Mouse (Mus musculus) activated CD4-positive, CD25-positive, alpha-beta regulatory T cell, adult 4 months (primary cell): ENCODE data around the gene Lrrc4c. TPM values are rescaled to one million over a fixed set of nuclear protein-coding genes. Genes with fewer than 3 reads are reported as not detected.

Experiments used
- ATAC-seq: one replicate; pipeline ENCODE4 v1.8.0; 2017
- polyA plus RNA-seq, 2 experiments: library from polyadenylated mRNA; unstranded; fragments of 100-300 nt; shearing (Covaris generic); gene quantifications; one replicate each; pipeline ENCODE4 v1.2.1; 2017

The Lrrc4c gene
- polyA plus RNA-seq, 2 experiments from 2014 or later: 0.74 TPM; not detected in 1

DNA sequence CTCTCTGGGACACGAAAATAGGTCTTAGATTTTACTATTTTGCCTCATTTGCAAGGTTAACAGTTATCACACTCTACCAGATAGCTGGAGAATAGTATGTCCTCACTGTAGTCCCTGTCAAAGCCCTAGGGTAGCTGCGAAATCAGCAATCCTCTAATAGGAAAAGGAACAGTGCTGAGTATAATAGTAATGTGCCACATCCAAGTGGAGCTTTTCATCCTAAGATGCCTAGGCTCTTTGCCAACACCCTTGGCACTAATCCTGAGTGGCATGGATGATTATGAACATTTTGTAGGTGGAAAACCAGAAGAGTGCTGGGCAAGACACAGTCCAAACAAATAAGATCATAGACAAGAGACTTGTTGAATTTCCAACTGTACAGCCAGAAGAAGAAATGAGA lies 981.7 kb downstream of the Lrrc4c start:
- ATAC-seq: no peak

DNA sequence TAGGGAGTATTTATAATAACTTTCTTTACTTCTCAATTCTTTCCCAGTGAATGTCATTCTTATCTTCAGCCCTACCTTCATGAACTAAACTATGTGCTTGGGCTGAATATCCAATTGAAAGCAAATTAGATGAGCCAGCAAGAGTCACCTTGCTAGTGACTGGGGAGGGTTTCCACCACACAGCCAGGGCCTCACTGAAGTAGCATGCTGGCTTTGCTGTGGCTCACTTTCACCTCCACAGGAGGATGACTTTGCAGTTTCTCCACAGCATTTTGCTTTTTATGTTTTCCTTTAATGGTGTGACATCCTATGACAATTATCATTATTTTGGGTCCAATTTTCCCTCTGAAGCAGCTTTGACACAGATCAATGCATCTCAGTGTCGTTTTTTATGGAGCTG lies 1000.0 kb downstream of the Lrrc4c start:
- no peak for ATAC-seq

DNA sequence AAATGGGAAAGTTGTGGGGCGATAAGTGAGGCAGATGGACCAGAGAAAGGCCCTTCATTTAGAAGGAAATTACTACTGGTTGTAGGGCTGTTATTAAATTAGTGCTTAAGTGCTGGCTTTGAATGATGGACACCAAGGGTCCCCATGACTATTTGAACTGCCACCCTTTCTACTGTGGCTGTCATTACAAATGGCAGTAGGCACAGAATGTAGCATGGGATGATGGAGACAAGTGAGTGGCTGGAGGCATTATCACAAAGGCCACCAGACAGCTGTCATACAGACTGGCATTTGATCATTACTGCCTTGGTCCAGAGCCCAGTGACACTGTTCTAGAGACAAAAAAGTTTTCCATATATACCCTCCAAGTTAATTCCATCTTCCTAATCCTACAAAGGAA lies 1000.6 kb downstream of the Lrrc4c start:
- ATAC-seq: no peak

DNA sequence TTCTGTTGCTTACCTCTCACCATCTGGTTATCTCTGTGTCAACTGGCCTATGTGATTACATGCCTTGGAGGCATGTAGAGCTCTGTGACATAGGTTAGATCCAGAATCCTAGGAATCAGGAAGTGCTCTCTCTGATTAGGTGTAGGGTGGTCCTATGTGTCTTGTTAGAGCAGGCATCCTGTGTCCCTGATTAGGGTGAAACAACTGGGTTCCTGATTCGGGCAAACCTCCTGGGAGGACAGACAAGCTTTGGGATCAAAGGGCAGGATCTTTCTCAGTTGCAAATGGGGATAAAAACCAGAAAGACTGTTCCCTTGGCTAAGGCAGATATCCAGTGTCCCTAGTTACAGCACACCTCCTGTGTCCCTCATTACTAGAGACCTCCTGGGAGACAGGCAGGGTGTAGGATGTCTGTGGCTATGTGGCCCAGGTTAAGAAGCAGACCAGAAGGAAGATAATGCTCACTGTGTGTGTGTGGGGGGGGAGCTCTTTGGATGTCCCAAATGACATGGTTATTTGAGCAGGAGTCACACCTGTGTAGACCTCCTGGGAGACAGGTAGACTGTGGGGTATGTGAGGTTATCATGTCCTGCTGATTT lies 1014.2 kb downstream of the Lrrc4c start:
- no peak for ATAC-seq

DNA sequence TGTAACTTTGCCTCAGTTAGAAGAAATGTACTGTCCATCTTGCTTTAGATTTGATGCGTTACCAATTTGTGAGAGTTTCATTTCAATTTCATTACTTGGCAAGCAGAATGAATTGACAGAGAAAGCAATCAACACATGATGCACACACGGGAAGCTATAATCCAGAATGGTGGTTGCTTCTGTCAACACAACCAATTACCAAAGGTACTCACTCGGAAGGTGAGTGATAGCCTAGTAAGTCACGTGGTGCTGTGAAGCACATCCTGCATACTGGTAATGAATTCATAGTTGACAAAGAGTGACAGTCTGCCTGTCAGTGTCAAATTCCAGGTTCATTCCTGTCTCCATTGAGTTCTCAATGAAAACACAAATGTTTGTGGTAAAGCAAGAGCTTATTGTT lies 1021.7 kb downstream of the Lrrc4c start:
- ATAC-seq: no peak

DNA sequence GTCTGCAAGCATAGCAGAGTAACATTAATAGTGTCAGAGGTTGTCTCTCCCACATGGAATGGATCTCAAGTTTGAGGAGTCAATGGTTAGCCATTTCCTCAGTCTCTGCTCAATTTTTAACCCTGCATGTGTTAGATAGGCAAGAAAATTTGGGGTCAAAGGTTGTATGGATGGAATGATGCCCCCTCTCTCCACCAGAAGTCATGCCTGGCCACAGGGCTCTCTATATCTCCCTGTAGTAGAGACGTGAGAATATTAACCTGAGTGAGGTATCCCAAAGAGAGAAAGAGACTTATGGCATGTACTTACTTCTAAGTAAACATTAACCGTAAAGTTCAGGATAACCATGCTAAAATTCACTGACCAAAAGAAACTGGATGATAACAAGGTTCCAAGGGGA lies 1043.3 kb downstream of the Lrrc4c start:
- ATAC-seq: no peak

DNA sequence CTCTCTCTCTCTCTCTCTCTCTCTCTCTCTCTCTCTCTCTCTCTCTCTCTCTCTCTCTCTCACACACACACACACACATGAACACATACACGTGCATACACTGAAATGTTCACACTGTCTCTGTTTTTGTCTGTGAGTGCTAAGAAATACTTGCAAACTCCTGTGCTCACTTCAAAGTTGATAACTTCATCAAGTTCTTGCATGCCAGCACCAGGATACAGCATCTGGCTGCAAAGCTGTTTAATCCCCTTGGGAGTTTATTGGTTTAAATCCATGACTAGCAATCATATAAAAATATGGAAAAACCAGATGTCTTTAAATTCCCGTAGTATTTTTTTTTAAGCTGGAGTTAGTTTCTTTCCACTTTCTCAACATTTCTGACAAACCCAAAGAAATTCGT lies 1052.0 kb downstream of the Lrrc4c start:
- ATAC-seq: no peak

DNA sequence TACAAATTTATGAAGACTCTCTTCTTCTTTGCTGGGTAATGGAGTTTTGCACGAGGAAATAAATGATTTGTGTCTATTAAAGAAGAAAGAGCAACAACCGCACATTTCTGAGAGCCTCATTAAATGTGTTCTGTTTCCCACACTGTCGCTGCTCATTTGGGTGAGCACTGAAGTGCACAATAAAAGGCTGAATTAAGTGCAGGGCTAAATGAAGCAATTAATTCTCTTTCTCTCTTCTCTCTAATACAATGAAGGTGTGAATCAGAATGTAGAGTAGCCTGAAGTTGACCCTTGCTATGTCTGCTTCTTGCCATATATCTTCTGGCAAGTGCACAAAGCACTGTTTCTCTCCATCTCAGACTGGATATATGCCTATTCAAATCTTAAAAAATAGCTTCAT lies 1073.5 kb downstream of the Lrrc4c start:
- no peak for ATAC-seq

DNA sequence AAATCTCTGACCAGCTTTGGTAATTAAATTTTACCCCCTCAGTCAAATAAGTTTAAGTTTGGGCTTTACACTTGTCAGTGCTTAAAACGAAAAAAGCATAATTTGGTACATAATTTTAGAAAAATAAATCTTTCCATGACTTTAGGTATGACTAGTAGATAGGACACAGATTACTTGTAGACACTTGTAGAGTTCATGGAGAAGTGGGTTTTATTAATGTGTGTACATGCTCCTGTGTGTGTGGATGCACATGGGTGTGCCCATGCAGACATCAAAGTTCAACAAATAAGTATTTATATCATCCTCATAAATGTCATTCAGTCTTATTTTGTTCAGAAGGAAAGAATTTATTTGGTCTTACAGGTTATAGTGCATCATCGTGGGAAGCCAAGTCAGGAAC lies 1073.9 kb downstream of the Lrrc4c start:
- ATAC-seq: no peak

DNA sequence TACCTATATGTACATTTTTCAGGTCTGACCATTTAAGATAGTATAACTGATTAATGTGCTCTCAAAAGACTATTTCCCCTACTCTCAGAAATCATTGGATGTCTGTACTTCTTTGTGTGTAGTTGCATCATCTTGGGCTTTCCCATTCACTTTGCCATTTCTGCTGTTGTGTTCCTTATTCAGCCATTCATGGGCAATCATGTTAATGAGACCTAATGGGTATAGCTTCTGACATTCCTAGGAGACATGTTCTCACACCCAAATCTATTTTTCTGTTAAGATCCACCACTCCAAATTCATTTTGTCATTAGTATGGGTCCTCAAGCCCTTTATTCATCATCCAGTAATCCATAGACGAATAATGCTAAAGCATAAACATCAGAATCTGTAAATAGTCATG lies 1095.1 kb downstream of the Lrrc4c start:
- no peak for ATAC-seq

DNA sequence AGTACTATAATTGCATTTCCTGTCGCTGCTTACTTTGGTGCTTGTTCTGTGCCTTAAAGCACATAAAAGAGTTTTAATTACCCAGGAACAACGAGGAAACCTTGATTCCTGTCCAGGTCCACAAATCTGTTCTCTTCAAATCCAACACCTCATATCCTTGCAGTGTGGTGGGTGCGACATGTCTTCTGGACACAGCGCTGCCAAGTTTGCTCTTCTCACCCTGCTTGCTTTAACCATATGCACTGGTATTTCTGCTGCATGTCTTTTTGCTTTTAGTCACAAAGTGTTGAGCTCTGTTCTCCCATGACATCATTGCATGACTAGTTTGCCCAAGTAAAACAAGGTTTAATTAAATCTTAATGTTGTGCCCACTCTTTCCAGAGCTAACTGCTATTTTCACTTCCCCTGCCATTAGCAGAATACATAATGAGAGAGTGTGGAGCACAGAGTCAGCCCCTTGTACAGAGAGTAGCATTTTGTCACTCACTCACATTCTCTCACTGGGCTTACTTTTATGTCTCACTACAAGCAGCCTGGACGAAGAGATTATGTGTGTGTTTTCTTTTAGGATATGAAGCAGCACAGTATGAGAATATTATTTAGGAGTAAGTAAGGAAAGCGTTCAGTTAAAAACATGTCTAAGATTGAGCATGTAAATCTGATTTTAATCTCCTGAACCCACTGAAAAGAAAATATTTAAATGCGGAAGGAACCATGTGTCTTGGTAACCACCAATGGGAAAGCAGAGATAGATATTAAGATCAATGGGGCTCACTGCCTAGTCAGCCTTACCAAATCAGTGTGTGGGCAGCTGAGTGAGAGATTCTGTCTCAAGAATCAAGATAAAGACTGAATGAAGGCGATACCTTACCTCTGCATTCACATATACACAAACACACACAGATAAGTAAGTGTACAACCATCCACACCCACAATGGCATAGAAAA lies 1096.7 kb downstream of the Lrrc4c start:
- no peak for ATAC-seq

DNA sequence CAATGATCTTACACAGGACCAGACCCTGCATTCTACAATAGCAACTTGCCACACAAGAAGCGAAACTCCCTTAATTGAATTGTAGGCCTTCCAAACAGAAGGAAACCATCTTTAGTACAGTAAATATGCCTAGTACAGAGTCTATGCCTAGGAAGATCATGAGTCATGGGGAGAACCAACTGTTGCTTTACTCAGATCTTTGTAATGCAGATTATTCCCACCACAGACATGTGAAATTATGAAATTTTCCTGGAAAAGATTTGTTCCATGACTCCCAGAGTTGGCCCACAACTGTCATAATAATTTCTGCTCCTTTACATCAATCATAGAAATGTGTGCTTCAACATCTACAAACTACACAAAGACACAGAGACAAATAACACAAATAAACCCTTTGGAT lies 1116.2 kb downstream of the Lrrc4c start:
- ATAC-seq: no peak

DNA sequence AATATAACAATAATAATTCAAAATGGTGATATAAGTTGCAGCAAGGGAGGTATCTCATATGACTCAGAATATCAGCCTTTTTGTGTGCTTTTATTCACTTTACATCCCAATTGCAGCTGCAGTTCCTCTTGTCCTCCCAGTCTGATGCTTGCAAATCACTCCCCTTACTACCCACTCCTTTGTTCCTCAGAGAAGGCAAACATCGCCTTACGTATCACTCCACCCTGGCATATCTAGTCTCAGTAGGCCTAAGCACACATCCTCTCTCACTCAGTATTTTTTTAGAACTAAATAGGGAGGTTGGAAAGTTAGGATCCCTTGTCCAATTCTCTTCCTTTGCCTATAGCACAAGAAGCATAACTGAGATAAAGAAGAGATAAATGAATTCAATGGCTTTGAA lies 1117.6 kb downstream of the Lrrc4c start:
- ATAC-seq: no peak

DNA sequence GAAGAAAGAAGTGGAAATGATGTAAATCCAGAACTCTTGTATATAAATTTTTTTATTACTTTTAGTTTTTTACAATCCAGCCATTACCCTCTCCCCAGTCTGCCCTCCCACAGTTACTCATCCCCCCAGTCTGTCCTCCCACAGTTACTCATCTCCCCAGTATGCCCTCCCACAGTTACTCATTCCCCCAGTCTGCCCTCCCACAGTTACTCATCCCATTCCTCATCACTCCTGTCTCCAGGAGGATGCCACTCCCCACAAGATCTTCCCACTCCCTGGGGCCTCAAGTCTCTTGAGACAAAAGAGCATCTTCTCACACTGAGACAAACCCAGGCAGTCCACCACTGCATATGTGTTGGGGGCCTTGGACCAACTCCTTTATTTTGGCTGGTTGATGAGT lies 1119.8 kb downstream of the Lrrc4c start:
- ATAC-seq: no peak

DNA sequence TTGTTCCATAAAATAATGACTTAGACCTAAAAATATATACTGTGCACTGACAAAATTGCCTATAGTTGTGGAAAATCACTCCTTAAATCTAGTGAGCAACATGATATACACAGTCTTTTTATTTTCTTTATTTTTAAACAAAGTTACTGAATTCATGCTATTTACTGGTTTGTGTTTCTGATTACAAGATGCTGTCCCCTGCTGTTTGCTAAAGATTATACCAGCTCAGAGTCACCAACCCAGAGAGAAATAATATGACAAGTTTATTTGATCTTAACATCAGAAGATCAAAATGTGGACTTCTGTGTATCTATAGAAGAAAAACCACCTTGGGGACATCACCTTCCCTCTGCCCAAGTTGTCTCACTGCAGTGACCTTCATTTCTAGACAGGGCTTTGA lies 1145.6 kb downstream of the Lrrc4c start:
- no peak for ATAC-seq

DNA sequence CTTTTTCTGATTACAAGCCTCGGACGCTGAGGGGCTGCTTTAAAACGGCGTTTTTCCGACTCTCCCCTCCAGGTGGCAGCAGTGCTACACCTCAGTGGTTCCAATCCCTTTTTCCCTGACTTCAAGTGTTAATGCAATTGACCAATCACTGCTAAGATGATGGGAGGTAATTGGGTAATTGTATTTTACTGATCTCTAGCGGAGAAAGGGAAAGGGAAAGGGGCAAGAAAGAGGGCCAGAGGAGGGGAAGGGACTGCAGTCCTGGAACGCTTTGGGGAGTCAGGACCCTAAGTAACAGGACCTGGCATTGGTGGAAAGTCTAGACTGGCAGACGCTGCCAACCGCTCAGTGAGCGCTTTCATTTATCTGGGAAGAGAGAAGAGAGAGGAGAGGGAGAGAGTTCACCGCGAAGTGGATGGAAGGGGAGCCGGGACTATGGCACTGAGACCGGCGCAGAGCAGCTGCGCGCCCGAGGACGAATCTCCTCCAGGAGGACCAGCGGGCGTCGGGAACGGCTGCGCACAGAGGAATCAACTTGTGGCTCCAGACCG lies 1148.3 kb downstream of the Lrrc4c start:
- ATAC-seq: no peak

DNA sequence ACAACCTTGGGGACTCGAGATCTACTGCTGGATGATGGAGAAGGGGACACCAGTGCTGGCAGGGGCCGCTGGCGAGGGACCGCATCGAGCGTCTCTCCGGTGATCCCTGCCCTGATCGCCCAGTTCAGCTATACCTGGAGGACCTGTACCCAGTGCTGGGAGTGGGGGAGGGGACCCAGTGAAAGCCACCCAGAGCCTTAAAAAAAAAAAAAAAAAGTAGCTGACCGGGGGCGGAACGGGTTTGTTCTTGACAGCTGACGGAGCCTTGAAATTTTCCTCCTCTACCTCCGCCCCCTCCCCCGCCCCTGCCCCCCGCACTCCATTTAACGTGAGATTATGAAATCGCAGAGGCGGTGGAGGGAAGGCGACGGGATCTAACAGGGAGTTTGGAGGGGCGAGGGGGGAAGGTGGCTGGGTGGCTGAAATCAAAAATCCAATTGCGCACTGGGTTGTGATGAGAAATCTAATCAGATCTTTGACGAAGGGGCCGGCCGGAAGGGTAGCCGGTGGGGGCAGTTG lies 1149.1 kb downstream of the Lrrc4c start:
- ATAC-seq: no peak

DNA sequence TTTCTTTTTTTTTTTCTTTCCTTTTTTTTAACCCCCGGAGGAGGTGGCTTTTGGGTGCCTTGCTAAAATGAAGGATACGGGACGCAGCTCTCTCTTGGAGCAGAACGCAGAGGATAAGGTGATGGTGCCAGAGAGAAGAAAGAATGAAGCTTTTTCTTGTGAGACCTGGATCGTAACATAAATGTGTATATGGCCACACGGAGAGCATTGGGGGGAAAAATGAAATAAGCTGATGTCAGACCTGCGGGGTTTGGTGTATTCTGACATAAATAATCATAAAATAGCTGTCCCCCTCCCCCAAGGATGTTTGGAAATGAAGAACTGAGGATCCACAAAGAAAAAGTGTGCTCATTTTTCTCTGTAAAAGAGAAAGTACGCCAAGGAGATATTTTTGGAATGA lies 1149.7 kb downstream of the Lrrc4c start:
- ATAC-seq: no peak

DNA sequence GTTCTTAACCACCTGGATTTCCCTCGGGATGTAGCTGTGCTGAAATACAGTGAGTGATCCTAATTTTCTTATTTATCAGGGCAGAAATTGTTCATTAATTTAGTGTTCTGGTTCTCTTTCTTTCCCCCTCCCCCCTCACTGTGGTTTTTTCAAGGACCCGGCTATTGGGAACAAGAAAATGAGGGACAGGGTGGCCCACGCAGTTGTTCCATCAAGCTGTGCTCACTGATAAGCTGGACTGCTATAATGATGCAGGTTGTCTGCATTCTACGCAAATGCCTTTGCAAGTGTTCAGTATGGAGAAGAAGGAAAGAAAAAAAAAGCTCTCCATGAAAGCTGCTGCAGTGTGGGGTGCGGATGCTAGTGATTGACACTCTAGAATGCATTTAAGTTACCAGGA lies 1150.4 kb downstream of the Lrrc4c start:
- ATAC-seq: no peak

DNA sequence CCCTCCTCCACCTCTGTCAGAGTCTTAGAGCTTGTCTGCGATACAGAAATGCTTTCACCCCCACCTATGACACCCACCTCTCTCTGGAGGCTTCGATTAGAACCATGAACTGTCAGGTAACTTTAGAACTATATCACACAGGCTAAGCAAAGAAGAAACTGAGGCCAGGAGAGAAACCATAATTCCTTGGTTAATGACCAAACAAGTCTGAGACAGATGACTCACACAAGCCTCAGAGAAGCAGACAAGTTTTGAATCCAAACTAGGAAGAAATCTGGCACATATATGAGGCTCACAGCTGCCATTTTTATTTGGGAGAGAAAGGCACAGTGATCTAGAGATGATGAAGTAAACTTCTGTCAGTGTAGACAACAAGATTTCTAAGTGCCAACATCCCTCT lies 1151.4 kb downstream of the Lrrc4c start:
- ATAC-seq: no peak

DNA sequence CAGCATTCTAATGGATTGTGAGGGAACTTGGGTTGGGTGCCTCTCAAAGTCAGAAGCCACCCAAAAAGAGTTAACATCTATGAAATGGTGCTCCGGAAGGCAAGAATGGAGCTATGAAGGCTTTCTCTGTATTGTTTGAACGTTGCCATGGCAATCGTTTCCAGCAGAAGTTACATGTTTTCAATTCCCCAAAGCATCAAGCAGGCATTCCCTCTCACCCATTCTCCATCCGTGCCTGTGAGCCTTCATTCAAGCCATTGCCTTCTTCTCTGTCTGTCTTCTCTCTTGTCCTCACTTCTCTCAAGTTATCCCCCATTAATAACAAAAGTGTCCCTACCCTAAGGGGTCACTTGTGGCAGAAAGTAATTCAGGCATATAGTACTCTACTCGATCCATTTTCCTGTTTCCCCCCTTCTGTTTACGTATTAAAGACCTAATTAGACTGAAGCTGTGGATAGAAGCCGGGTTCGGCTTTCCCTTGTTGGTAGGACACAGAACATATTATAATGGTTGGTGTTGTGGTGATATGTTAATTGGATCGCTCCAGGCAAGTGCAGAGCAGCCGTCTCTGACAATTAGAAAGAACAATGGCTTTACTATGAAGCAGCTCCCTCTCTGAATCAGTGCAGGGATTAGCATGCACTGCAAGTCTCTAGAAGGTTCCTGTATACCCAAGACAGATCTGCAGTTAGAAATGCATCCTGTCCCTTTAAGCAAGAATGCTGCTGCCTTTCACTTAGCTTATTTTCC lies 1160.4 kb downstream of the Lrrc4c start:
- ATAC-seq: no peak

DNA sequence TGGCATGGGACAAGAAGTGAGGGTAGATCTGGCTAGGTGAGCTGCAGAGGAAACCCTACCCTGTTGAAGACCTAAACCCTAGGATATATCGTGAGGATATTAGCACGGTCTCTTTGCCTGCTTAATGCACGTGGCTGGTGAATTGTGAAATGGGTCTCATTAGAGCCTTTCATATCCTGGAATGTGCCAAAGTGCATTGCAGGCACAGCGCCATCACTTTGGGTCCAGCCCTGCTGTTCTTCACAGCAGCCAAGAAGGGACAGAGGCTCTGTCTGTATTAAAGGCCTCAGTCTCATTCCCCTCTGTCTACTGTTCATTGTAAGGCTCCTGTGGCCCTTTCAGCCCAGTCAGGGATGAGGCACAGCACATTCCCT lies 1160.9 kb downstream of the Lrrc4c start:
- ATAC-seq: no peak

DNA sequence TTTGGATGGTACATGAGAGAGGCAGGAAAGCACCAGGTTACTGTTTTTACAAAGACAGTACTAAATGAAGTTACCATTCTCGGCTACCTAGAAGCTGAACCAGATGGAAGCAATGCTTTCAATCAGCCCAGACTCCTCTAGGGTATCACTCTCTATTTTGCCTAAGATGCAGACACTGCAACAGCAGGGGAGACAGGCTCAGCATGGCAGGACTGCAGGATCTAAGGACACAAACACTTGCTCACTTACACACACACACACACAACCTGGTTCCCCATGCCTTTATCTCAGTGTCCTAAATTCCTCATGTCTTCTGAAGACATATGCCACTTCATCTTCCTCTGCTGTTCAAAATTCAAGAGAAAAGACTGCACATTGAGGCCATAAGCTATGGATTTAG lies 1167.0 kb downstream of the Lrrc4c start:
- ATAC-seq: no peak
